Mouse (Mus musculus): ENCODE measurements around the gene Ncdn.

- TF ChIP-seq POLR2A (IDR thresholded peaks at IDR 0.05; ENCODE audit: borderline replicate concordance, extremely low read depth, low read depth, low read length): peak; percentile 81
- no peak for TF ChIP-seq CTCF (IDR thresholded peaks at IDR 0.05; ENCODE audit: insufficient read depth, low read length)
These were observed at the start of gene Ncdn, which contains the start of gene AU040320 for GRCm38 (mm10) chr4:126753268-126754230.
